ENCODE assay signal across 26 mouse cellular contexts in the genomic region with DNA sequence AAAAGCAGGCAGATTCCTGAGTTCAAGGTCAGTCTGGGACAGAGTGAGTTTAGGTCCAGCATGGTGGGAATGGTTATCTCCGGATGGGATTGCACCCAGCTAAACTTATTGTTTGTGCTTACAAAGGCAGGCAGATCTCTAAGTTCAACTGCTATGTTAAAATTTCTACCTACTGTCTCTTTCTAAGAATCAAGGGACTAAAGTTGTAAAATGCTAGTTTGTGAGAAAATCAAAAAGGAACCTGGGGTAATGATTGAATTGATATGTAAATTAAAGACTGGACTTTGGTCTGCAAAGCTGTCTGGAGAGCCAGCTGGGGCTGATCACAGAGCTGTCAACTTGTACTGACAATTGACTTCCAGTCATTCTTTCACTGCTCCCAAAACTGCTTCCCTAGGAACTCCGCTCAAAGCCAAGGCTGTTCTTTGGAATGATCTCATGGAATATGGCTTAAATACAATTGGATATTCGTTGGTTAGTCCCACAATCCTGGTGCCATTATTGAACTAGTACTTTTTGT.
DNase-seq lines count a peak whose midpoint lies in the region; ATAC-seq and TF ChIP-seq lines count a peak whose summit lies in the region.
"Had no signal": no experiment of that assay in that cellular context is flagged by ENCODE, and none has a peak within 500 bp of the region (broad histone marks: within the 10 kb centered on the region; RNA-seq: fewer than 3 reads in every experiment).

No protein-coding gene starts in this region.

- no peak overlapping the region for H3K4me3 ChIP-seq in heart, adult 2 months
- H3K4me3 ChIP-seq in kidney, embryonic 15.5 days (replicated peaks) = no peak overlapping the region
- H3K4me3 ChIP-seq in stomach, postnatal 0 days (ENCODE audit: low read depth, low read length) = no peak overlapping the region
- H3K4me3 ChIP-seq: forebrain, embryonic 13.5 days; hindbrain, embryonic 13.5 days; midbrain, embryonic 10.5 days; myocyte; neural tube, embryonic 13.5 days had no signal

- WGBS in heart, adult 2 months = 72% methylated on average over 3 of the region's 3 CpGs
- 87% methylated on average over 3 of the region's 3 CpGs for WGBS in kidney, embryonic 15.5 days
- 79% methylated on average over 3 of the region's 3 CpGs for WGBS in stomach, postnatal 0 days

- no peak for ATAC-seq in kidney, embryonic 15.5 days (replicated peaks; ENCODE audit: low FRiP score)
- ATAC-seq in stomach, postnatal 0 days (ENCODE audit: low FRiP score, low TSS enrichment) = no peak
- ATAC-seq: activated CD4-positive, CD25-positive, alpha-beta regulatory T cell, adult 4 months; forebrain, embryonic 13.5 days; intestine, postnatal 0 days had no signal

- no peak for TF ChIP-seq CTCF in heart, adult 2 months (IDR thresholded peaks at IDR 0.05)
- TF ChIP-seq CTCF in stomach, postnatal 0 days (IDR thresholded peaks at IDR 0.05; ENCODE audit: low read depth) = no peak

- no peaks in the 10 kb centered on the region for H3K27me3 ChIP-seq in heart, adult 2 months (ENCODE audit: control insufficient read depth, insufficient read depth, low read length)
- no peaks in the 10 kb centered on the region for H3K27me3 ChIP-seq in kidney, embryonic 15.5 days
- H3K27me3 ChIP-seq in stomach, postnatal 0 days (ENCODE audit: control insufficient read depth, insufficient read depth, low read length) = no peaks in the 10 kb centered on the region
- H3K27me3 ChIP-seq: forebrain, embryonic 13.5 days; hindbrain, embryonic 13.5 days; neural tube, embryonic 13.5 days had no signal

- no peak for TF ChIP-seq POLR2A in heart, adult 2 months (IDR thresholded peaks at IDR 0.05; ENCODE audit: insufficient read depth, low read depth, low read length)

- no peak for TF ChIP-seq EP300 in heart, adult 2 months (IDR thresholded peaks at IDR 0.05; ENCODE audit: insufficient read depth, low read depth, low read length)
- TF ChIP-seq EP300 in stomach, postnatal 0 days (optimal IDR thresholded peaks at IDR 0.05) = no peak

- H3K27ac ChIP-seq in heart, adult 2 months = no peak overlapping the region
- no peak overlapping the region for H3K27ac ChIP-seq in kidney, embryonic 15.5 days
- H3K27ac ChIP-seq in stomach, postnatal 0 days (replicated peaks) = no peak overlapping the region
- H3K27ac ChIP-seq: forebrain, embryonic 13.5 days; hindbrain, embryonic 13.5 days; liver, embryonic 14.5 days; midbrain, embryonic 10.5 days; neural tube, embryonic 13.5 days had no signal

- DNase-seq in heart, adult 11 months = peak; percentile 49
- DNase-seq in heart, adult 2 months = no peak
- DNase-seq in kidney, adult 9 months = peak; percentile 72
- DNase-seq in R1 (ENCODE audit: low read depth, low spot score) = peak; percentile 85
- DNase-seq in kidney, postnatal 36 days = peak; percentile 30 to 54
- DNase-seq in stomach, postnatal 0 days (ENCODE audit: low spot score) = no peak
- no peak for DNase-seq in layer of hippocampus, adult 18-20 months (ENCODE audit: low spot score in 2 of 2)
- DNase-seq: adrenal gland, adult 2 months; adrenal gland, postnatal 36 days; cerebellum, adult 18-20 months; cerebellum, postnatal 25 days; gastrocnemius, postnatal 10 days; heart, postnatal 4 days; left cerebral cortex, postnatal 4 days; lung, embryonic 14.5 days; thymus, postnatal 4 days had no signal

- H3K36me3 ChIP-seq in heart, adult 2 months (ENCODE audit: control insufficient read depth, insufficient read depth, low read length) = no peaks in the 10 kb centered on the region
- H3K36me3 ChIP-seq in kidney, embryonic 15.5 days = no peaks in the 10 kb centered on the region
- H3K36me3 ChIP-seq in stomach, postnatal 0 days (ENCODE audit: control insufficient read depth, insufficient read depth, low read length) = no peaks in the 10 kb centered on the region
- H3K36me3 ChIP-seq: hindbrain, embryonic 13.5 days; midbrain, embryonic 10.5 days; neural tube, embryonic 13.5 days had no signal

- no peak overlapping the region for H3K4me2 ChIP-seq in kidney, embryonic 15.5 days
- no peak overlapping the region for H3K4me2 ChIP-seq in stomach, postnatal 0 days (replicated peaks; ENCODE audit: low read depth)
- H3K4me2 ChIP-seq: forebrain, embryonic 13.5 days; heart, embryonic 11.5 days; hindbrain, embryonic 13.5 days; lung, embryonic 14.5 days; neural tube, embryonic 13.5 days had no signal

- no peak overlapping the region for H3K9ac ChIP-seq in heart, adult 2 months (ENCODE audit: low read depth, low read length)
- no peak overlapping the region for H3K9ac ChIP-seq in kidney, embryonic 15.5 days
- H3K9ac ChIP-seq in stomach, postnatal 0 days (ENCODE audit: low read length) = no peak overlapping the region
- H3K9ac ChIP-seq: forebrain, embryonic 13.5 days; hindbrain, embryonic 13.5 days; liver, embryonic 14.5 days; lung, embryonic 14.5 days; neural tube, embryonic 13.5 days had no signal

- no peaks in the 10 kb centered on the region for H3K79me2 ChIP-seq in heart, adult 2 months (replicated peaks; ENCODE audit: control insufficient read depth, insufficient read depth, low read length)

- no peaks in the 10 kb centered on the region; the same call in 1 of the 2 replicates for H3K9me3 ChIP-seq in kidney, embryonic 15.5 days (replicated peaks)
- no peaks in the 10 kb centered on the region for H3K9me3 ChIP-seq in stomach, postnatal 0 days (ENCODE audit: control insufficient read depth, low read length)
- H3K9me3 ChIP-seq: forebrain, embryonic 13.5 days; neural tube, embryonic 13.5 days had no signal

- intact Hi-C loops in heart, adult 2 months (cut with DNase I) = no loop called here

- H3K4me1 ChIP-seq in heart, adult 2 months (ENCODE audit: control insufficient read depth, insufficient read depth, low read length) = no peaks in the 10 kb centered on the region
- no peaks in the 10 kb centered on the region for H3K4me1 ChIP-seq in kidney, embryonic 15.5 days
- H3K4me1 ChIP-seq in stomach, postnatal 0 days (replicated peaks; ENCODE audit: control insufficient read depth, insufficient read depth) = no peaks in the 10 kb centered on the region
- H3K4me1 ChIP-seq: forebrain, embryonic 13.5 days; hindbrain, embryonic 13.5 days; neural tube, embryonic 13.5 days had no signal

Comparison
In these comparisons a context has a peak if more than half of its experiments do, and no peak if none do; other contexts are left out.
1. DNase-seq: peak in heart, adult 11 months (single experiment), kidney, adult 9 months (single experiment), R1 (single experiment) and kidney, postnatal 36 days (2 of 2); none in heart, adult 2 months (0 of 2), stomach, postnatal 0 days (single experiment) and layer of hippocampus, adult 18-20 months (0 of 2).